8 mouse cellular contexts compared by ENCODE assay signal in the genomic region with DNA sequence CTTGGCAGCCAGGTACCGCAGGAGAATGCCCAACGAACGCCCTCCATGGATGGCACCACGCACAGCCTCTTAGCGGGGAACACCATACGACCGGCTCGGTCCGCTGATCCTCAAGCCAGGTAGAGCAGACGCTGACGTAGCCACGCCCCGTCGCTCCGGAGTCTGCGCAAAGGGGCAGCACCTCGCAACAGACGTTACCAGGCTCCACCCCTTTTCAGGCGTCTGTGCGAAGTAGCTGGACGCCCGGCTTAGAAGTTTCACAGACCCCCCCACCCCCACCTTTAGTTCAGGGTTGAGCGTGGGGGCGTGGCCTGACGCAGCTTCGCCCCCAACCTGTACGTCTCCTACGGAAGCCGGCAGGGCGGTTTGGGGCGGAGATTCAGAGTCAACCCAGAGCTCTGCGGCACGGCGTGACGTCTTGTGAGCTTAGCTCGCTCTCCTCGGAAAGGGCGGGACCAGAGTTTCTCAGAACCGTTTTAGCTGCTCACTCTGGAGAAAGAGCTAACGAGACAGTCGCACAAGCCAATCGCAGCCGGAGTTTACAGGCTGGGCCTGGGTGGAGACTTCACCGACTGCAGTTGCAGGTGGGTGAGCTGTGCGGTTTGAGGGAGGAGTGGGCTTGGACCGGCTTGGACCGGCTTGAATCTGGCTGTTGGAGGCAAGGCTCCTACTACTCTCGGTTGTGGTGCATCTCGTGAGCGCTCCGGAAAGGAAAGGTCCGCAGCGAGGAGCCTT. TPM values are rescaled to one million over a fixed set of nuclear protein-coding genes. Genes with fewer than 3 reads are reported as not detected.
DNase-seq lines count a peak whose midpoint lies in the region; ATAC-seq lines count a peak whose summit lies in the region.

A gene (minus strand): TSS at position 121 of the 735 bp plus-strand sequence.
A gene (plus strand): TSS at position 483 of the 735 bp plus-strand sequence.

- ATAC-seq in inflammation-experienced regulatory T-cells, adult 6 months: peak; percentile 87
- peak; percentile 86 for ATAC-seq in megakaryocyte-erythroid progenitor cell, adult 5-6 weeks (replicated peaks; ENCODE audit: low FRiP score, low TSS enrichment, poor library complexity, severe bottlenecking)

- intact Hi-C loops in gastrocnemius, postnatal 14 days (cut with DNase I; ENCODE audit: low total_unique reads): loop anchor here (10.0 kb wide), 1 partner anchor 65 kb away; a partner anchor contains a TSS
- intact Hi-C loops in left cerebral cortex, postnatal 10 days (cut with DNase I): loop anchor here (5.0 kb wide), 2 partner anchors 68 to 777 kb away; a partner anchor contains a TSS

- DNase-seq in adrenal gland, adult (ENCODE audit: inconsistent age in 2 of 2, low spot score in 1 of 2): peak; percentile 99 to 100
- peak; percentile 99 for DNase-seq in embryo, embryonic 10.5 days (ENCODE audit: low spot score)
- peak; percentile 99 for DNase-seq in gastrocnemius, postnatal 14 days
- DNase-seq in left cerebral cortex, postnatal 10 days (ENCODE audit: extremely low spot score in 1 of 2, low spot score in 2 of 2): peak; percentile 98 to 100
- peak; percentile 100 for DNase-seq in right cerebral cortex, postnatal 25 days
- peak; percentile 98 for DNase-seq in urinary bladder, postnatal 4 days (ENCODE audit: low spot score in 2 of 2)

RNA-seq across cellular contexts. Expression of the first gene that starts in this region (rescaled TPM):
- total RNA-seq in gastrocnemius, postnatal 14 days (2021): 10 to 100 TPM; 10.8 to 12.3 TPM
- 10 to 100 TPM; 27.5 to 34.2 (median 33.8) TPM for polyA plus RNA-seq in inflammation-experienced regulatory T-cells, adult 6 months (2017; shearing (Covaris generic))
- total RNA-seq in left cerebral cortex, postnatal 10 days (2021): 10 to 100 TPM; 25.6 to 27.1 TPM
- 39.4 and 39.9 TPM in 2 replicates for total RNA-seq in megakaryocyte-erythroid progenitor cell, adult 5-6 weeks (2014; fragmentation: Nextera tagmentation)
- total RNA-seq in megakaryocyte-erythroid progenitor cell, adult 5-6 weeks (2017): 38.5 and 40.7 TPM in 2 replicates

RNA-seq across cellular contexts. Expression of the second gene that starts in this region (rescaled TPM):
- 1 to 10 TPM; 3.3 to 3.5 TPM for total RNA-seq in gastrocnemius, postnatal 14 days (2021)
- polyA plus RNA-seq in inflammation-experienced regulatory T-cells, adult 6 months (2017; shearing (Covaris generic)): 10 to 100 TPM in 1 of 3 experiments, 1 to 10 TPM in 2; 9.0 to 12.6 (median 9.4) TPM
- 1 to 10 TPM; 8.2 to 9.2 TPM for total RNA-seq in left cerebral cortex, postnatal 10 days (2021)
- total RNA-seq in megakaryocyte-erythroid progenitor cell, adult 5-6 weeks (2014; fragmentation: Nextera tagmentation): 2.5 and 5.0 TPM in 2 replicates
- 1.6 and 4.8 TPM in 2 replicates for total RNA-seq in megakaryocyte-erythroid progenitor cell, adult 5-6 weeks (2017)

Comparison
In these comparisons a context has a peak if more than half of its experiments do, and no peak if none do; other contexts are left out.
1. Peak in every context shown above with its lines: DNase-seq and ATAC-seq.